Mouse (Mus musculus) spleen, adult 2 months (tissue): Measurements from ENCODE around the gene Ano10. TPM values are rescaled to one million over a fixed set of nuclear protein-coding genes. Genes with fewer than 3 reads are reported as not detected.
"Not testable (repeated sequence)": the region's sequence is repeated elsewhere in the genome, so short reads cannot be mapped to it uniquely, and the experiment has no call there.

Experiments
- DNase-seq, 2 experiments: peaks; one replicate each; pipeline versions ENCODE4 v3.0.0 to v3.0.0-alpha.2; 2012 to 2021; ENCODE audit warnings: low spot score in 2 of 2, low read depth in 1 of 2
- H3K27ac ChIP-seq: fragments of 200-500 bp; 2 replicates; pipeline ENCODE4 v1.5.1; 2012; ENCODE audit warnings: low read length, inconsistent platforms; ENCODE audit not compliant: insufficient read depth
- H3K27me3 ChIP-seq: fragments of 200-500 bp; 2 replicates; pipeline ENCODE4 v1.6.1; 2012; ENCODE audit warnings: mild to moderate bottlenecking, moderate library complexity, low read length, inconsistent platforms; ENCODE audit not compliant: control insufficient read depth, insufficient read depth
- H3K36me3 ChIP-seq: fragments of 200-500 bp; 2 replicates; pipeline ENCODE4 v1.6.1; 2012; ENCODE audit warnings: mild to moderate bottlenecking, low read length, inconsistent platforms; ENCODE audit not compliant: control insufficient read depth, insufficient read depth
- H3K4me1 ChIP-seq: fragments of 200-500 bp; 2 replicates; pipeline ENCODE4 v1.6.1; 2011; ENCODE audit warnings: inconsistent platforms; ENCODE audit not compliant: control insufficient read depth, insufficient read depth, insufficient read length
- H3K4me3 ChIP-seq: fragments of 200-500 bp; 2 replicates; pipeline ENCODE4 v1.5.1; 2011; ENCODE audit warnings: mild to moderate bottlenecking, inconsistent platforms; ENCODE audit not compliant: insufficient read depth, insufficient read length; ENCODE audit errors: extremely low read depth
- CTCF ChIP-seq: fragments of 200-500 bp; IDR thresholded peaks from 2 replicates; pipeline ENCODE4 v1.5.1; 2011; ENCODE audit warnings: mild to moderate bottlenecking, inconsistent platforms; ENCODE audit not compliant: insufficient read depth, insufficient read length, insufficient replicate concordance; ENCODE audit errors: extremely low read depth
- POLR2A ChIP-seq: fragments of 200-500 bp; IDR thresholded peaks from 2 replicates; pipeline ENCODE4 v1.6.1; 2011; ENCODE audit warnings: low read depth, low read length, inconsistent platforms
- WGBS: fragments of 180-500 bp; shearing (Covaris S2); methylation state at CpG from one replicate; pipeline ENCODE4 v1.1.7; 2018; 5-methylcytosine and 5-hydroxymethylcytosine counted together
- polyA plus RNA-seq: library from polyadenylated mRNA; depleted of rRNA; stranded (reverse); fragments of >200 nt; gene quantifications from 2 replicates; pipeline ENCODE4 v1.2.3, GENCODE M21; 2012

Gene Ano10
- polyA plus RNA-seq, 1 experiment: 20.8 TPM

DNA sequence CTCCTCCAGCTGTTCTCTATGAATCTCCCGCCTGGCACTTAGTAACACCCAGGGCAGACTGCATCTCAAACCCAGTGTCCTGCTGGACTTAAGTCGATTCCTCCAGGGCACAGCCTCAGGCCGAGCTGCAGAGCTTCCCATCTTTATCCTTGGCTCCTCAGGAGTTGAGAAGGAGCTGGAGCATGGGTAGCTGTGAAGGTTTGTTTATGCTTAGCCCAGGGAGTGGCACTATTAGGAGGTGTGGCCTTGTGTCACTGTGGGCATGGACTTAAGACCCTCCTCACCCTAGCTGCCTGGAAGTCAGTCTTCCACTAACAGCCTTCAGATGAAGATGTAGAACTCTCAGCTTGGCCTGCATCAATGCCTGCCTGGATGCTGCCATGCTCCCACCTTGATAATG is 28.1 kb upstream of the Ano10 start:
- no peak for TF ChIP-seq CTCF
- no peak for TF ChIP-seq POLR2A
- Histone ChIP-seq H3K4me3 (no peak overlapping the region), H3K36me3 (no peaks in the 10 kb centered on the region), H3K27me3 (no peaks in the 10 kb centered on the region), H3K27ac (no peak overlapping the region), H3K4me1 (no peaks in the 10 kb centered on the region)
- whole genome bisulfite sequencing: 84% methylated on average over 3 of the region's 3 CpGs
- no peak for DNase-seq

DNA sequence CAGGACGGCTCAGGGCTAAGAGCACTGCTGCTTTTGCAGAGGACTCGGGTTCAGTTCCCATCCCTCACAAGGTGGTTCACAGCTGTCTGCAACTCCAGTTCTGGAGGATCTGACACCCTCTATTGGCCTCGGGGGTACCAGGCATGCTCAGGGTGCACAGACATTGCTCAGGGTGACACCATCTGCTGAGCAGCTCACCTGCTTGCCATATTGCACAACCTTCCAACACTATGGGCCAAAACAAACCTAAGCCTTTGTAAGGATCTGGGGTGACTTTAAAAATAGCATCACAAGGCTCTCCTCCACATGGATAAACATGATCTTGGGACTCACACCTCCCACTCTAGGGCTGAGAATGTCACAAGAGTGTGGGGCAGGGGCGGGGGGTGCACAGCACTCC is 26.4 kb upstream of the Ano10 start:
- Histone ChIP-seq H3K4me3 (no peak overlapping the region), H3K36me3 (no peaks in the 10 kb centered on the region), H3K27ac (no peak overlapping the region), H3K4me1 (no peaks in the 10 kb centered on the region), H3K27me3 (no peaks in the 10 kb centered on the region)
- 88% methylated on average over 4 of the region's 4 CpGs for WGBS
- no peak for TF ChIP-seq CTCF
- TF ChIP-seq POLR2A: no peak
- DNase-seq: no peak

DNA sequence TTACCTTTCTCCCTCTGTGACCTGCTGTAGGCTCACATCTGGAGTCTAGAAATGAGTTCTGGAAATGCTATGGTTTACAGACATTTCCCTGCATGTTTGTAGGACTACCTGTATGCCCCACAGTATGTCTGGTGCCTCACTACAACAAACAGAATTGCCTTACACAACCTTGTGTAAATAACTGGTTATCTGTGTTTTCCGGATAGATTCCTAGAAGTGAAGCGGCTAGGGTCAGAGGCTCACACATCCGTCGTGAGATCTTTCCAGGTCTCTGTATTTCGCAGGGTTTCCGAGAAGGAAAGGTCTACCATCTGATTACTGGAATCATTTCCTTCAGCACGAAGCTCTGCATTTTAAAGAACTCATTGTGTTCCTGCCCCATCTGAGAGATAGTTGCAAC is 22.3 kb upstream of the Ano10 start:
- Histone ChIP-seq H3K36me3 (no peaks in the 10 kb centered on the region), H3K27me3 (no peaks in the 10 kb centered on the region), H3K27ac (no peak overlapping the region), H3K4me3 (no peak overlapping the region), H3K4me1 (no peaks in the 10 kb centered on the region)
- TF ChIP-seq CTCF (no peak), POLR2A (no peak)
- no peak for DNase-seq
- WGBS: 90% methylated on average over 7 of the region's 7 CpGs

DNA sequence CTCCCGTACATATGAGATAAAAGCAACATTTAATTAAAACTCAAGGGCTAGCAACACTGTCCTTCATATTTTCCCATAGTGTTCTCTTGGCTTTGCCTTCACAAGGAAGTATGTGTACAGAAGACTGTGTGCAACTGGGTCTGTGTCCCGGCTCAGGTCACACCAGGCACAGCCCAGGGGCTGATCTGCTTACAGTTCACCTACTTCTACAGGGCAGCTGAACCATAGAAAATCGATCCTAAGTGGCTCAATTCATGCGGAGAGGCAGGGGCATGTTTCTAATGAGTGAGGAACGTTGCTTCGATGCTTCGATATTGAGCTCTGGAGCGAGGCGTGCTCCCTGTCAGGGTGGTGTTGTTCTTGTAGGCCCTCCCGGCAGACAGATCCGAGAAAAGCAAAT is 21.3 kb upstream of the Ano10 start:
- Histone ChIP-seq H3K4me1 (no peaks in the 10 kb centered on the region; the same call in 1 of the 2 replicates), H3K4me3 (no peak overlapping the region), H3K27ac (no peak overlapping the region), H3K27me3 (no peaks in the 10 kb centered on the region), H3K36me3 (no peaks in the 10 kb centered on the region)
- WGBS: 90% methylated on average over 11 of the region's 11 CpGs
- no peak for DNase-seq
- TF ChIP-seq POLR2A (no peak), CTCF (no peak)

DNA sequence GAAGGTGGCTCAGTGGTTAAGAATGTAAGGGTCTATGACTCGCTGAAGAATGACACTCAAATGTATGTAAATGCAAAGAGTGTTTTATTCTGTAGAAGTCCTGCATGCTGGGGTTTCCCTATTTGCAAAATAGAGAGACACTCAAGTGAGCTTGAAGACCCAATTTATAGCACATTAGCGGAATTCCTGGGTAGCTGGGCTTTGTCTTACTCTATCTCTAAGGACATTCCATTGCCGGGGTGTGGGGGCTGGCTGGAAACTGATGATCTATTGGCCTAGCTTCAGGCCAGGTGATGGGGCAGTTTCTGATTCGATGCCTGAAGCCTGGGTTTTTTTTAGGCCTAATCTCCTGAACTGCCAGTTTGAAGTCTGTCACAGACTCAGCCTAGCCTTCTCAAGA is 20.7 kb upstream of the Ano10 start:
- H3K4me1 ChIP-seq: no peaks in the 10 kb centered on the region; the same call in 1 of the 2 replicates
- WGBS: 87% methylated on average over 4 of the region's 4 CpGs
- H3K4me3 ChIP-seq: no peak overlapping the region
- TF ChIP-seq CTCF (no peak), POLR2A (no peak)
- H3K27ac ChIP-seq: no peak overlapping the region
- no peaks in the 10 kb centered on the region for H3K27me3 ChIP-seq
- no peak for DNase-seq
- no peaks in the 10 kb centered on the region for H3K36me3 ChIP-seq

DNA sequence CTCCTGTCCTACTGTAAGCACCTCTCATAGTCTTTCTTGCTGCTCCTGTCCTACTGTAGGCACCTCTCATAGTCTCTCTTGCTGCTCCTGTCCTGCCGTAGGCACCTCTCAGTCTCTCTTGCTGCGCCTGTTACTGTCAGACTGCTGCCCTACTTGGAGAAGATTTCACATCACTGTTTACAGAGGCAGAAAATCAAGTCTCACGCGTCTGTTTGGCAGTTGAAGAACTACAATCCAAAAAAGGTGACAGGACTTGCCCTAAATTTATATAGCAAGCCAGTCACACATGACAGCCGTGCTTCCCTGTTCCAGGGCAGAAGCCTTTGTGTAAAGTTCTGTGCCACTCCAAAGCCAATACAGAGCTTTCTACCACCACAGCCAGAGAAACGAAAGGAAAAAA is 20.2 kb upstream of the Ano10 start:
- no peaks in the 10 kb centered on the region for H3K27me3 ChIP-seq
- no peaks in the 10 kb centered on the region; the same call in 1 of the 2 replicates for H3K4me1 ChIP-seq
- 92% methylated on average over 6 of the region's 6 CpGs for WGBS
- no peak overlapping the region for H3K4me3 ChIP-seq
- H3K27ac ChIP-seq: no peak overlapping the region
- no peaks in the 10 kb centered on the region for H3K36me3 ChIP-seq
- DNase-seq: no peak
- TF ChIP-seq CTCF: no peak
- TF ChIP-seq POLR2A: no peak

DNA sequence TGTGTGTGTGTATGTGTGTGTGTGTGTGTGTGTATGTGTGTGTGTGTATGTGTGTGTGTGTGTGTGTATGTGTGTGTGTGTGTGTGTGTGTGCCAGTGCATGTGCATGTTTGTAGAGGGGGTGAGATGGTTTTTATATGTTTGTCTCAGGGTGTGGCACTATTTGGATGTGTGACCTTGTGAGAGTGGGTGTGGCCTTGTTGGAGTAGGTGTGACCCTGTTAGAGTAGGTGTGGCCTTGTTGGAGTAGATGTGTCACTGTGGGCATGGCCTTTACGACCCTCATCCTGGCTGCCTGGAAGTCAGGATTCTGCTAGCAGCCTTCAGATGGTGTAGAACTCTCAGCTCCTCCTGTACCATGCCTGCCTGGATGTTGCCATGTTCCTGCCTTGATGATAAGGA is 18.9 kb upstream of the Ano10 start:
- H3K4me3 ChIP-seq, H3K27ac ChIP-seq, H3K27me3 ChIP-seq, H3K4me1 ChIP-seq, H3K36me3 ChIP-seq, DNase-seq: not testable (repeated sequence)
- WGBS: 71% methylated on average over 1 of the region's 1 CpGs
